Mouse (Mus musculus) MEL (cell line): Measurements from ENCODE around the gene Hist1h1t. TPM values are rescaled to one million over a fixed set of nuclear protein-coding genes. Genes with fewer than 3 reads are reported as not detected.

ENCODE experiments used
- DNase-seq: peaks from one replicate; pipeline ENCODE4 v3.0.0; 2011; ENCODE audit warnings: low read depth, low spot score
- H3K27ac ChIP-seq: 2 replicates; pipeline ENCODE4 v1.5.1; 2012; ENCODE audit warnings: low read depth, mild to moderate bottlenecking, control low read depth, low read length, moderate library complexity; ENCODE audit not compliant: control insufficient read depth
- H3K27me3 ChIP-seq, 2 experiments: fragments of 150-350 bp in 1 of 2; sonication (generic) in 1 of 2; 2 replicates each; pipeline ENCODE4 v1.6.1; 2012; ENCODE audit warnings: low read length in 2 of 2, mild to moderate bottlenecking in 2 of 2, improper control_type of control experiment in 1 of 2, moderate library complexity in 1 of 2; ENCODE audit not compliant: insufficient read depth in 2 of 2, control insufficient read depth in 1 of 2
- H3K36me3 ChIP-seq, 2 experiments: 2 replicates each; pipeline ENCODE4 v1.6.1; 2012 to 2014; ENCODE audit warnings: low read length in 2 of 2, improper control_type of control experiment in 1 of 2, inconsistent platforms in 1 of 2, mild to moderate bottlenecking in 1 of 2; ENCODE audit not compliant: insufficient read depth in 2 of 2, control insufficient read depth in 1 of 2
- H3K4me1 ChIP-seq, 2 experiments: fragments of 150-350 bp in 1 of 2; sonication (generic) in 1 of 2; 2 replicates each; pipeline ENCODE4 v1.6.1; 2012; ENCODE audit warnings: low read length in 2 of 2, improper control_type of control experiment in 1 of 2, mild to moderate bottlenecking in 1 of 2; ENCODE audit not compliant: insufficient read depth in 2 of 2, control insufficient read depth in 1 of 2
- H3K4me3 ChIP-seq, 2 experiments: fragments of 150-350 bp in 1 of 2; sonication (generic) in 1 of 2; 2 replicates each; pipeline ENCODE4 v1.5.1; 2012; ENCODE audit warnings: low read depth in 2 of 2, low read length in 2 of 2, mild to moderate bottlenecking in 2 of 2, moderate library complexity in 2 of 2, control low read depth in 1 of 2, improper control_type of control experiment in 1 of 2; ENCODE audit not compliant: control insufficient read depth in 1 of 2, insufficient read depth in 1 of 2
- H3K79me2 ChIP-seq: 2 replicates; pipeline ENCODE4 v1.6.1; 2012; ENCODE audit warnings: mild to moderate bottlenecking, low read length, moderate library complexity; ENCODE audit not compliant: control insufficient read depth, poor library complexity, insufficient read depth
- H3K9ac ChIP-seq: 2 replicates; pipeline ENCODE4 v1.6.1; 2012; ENCODE audit warnings: low read depth, mild to moderate bottlenecking, control low read depth, low read length, moderate library complexity; ENCODE audit not compliant: control insufficient read depth, poor library complexity, severe bottlenecking
- H3K9me3 ChIP-seq: fragments of 150-350 bp; sonication (generic); replicated peaks from 2 replicates; pipeline ENCODE4 v1.6.1; 2012; ENCODE audit warnings: mild to moderate bottlenecking, low read length, improper control_type of control experiment, moderate library complexity; ENCODE audit not compliant: insufficient read depth
- BHLHE40 ChIP-seq: IDR thresholded peaks from 2 replicates; pipeline ENCODE4 v1.6.1; 2012; ENCODE audit warnings: low read depth, mild to moderate bottlenecking, inconsistent platforms, low read length, improper control_type of control experiment, borderline replicate concordance
- CHD2 ChIP-seq: IDR thresholded peaks from 2 replicates; pipeline ENCODE4 v1.6.1; 2011; ENCODE audit warnings: low read length, improper control_type of control experiment
- CTCF ChIP-seq, 3 experiments: IDR thresholded peaks in 2 of 3; conservative IDR thresholded peaks in 1 of 3; 2 replicates each; pipeline ENCODE4 v1.5.1; 2011 to 2012; ENCODE audit warnings: low read length in 3 of 3, low read depth in 2 of 3, mild to moderate bottlenecking in 2 of 3, improper control_type of control experiment in 1 of 3, inconsistent platforms in 1 of 3, mixed read lengths in 1 of 3, moderate library complexity in 1 of 3; ENCODE audit not compliant: control insufficient read depth in 1 of 3, insufficient read depth in 1 of 3, poor library complexity in 1 of 3, severe bottlenecking in 1 of 3
- E2F4 ChIP-seq: IDR thresholded peaks from 2 replicates; pipeline ENCODE4 v1.6.1; 2011; ENCODE audit warnings: low read depth, low read length, improper control_type of control experiment, borderline replicate concordance
- ELF1 ChIP-seq: IDR thresholded peaks from 2 replicates; pipeline ENCODE4 v1.6.1; 2014; ENCODE audit warnings: low read depth, mild to moderate bottlenecking, inconsistent platforms, low read length, improper control_type of control experiment, moderate library complexity
- EP300 ChIP-seq, 2 experiments: IDR thresholded peaks; 2 replicates each; pipeline ENCODE4 v1.6.1; 2011; ENCODE audit warnings: improper control_type of control experiment in 2 of 2, low read length in 2 of 2, low read depth in 1 of 2, mild to moderate bottlenecking in 1 of 2
- GABPA ChIP-seq: IDR thresholded peaks from 2 replicates; pipeline ENCODE4 v1.6.1; 2012; ENCODE audit warnings: low read depth, mild to moderate bottlenecking, inconsistent platforms, low read length, improper control_type of control experiment, moderate library complexity
- GATA1 ChIP-seq: IDR thresholded peaks from 2 replicates; pipeline ENCODE4 v1.6.1; 2011; ENCODE audit warnings: low read depth, low read length, improper control_type of control experiment
- HCFC1 ChIP-seq: IDR thresholded peaks from 2 replicates; pipeline ENCODE4 v1.6.1; 2012; ENCODE audit warnings: low read depth, mild to moderate bottlenecking, inconsistent platforms, low read length, improper control_type of control experiment, moderate library complexity
- JUND ChIP-seq: IDR thresholded peaks from 2 replicates; pipeline ENCODE4 v1.6.1; 2011; ENCODE audit warnings: low read depth, mild to moderate bottlenecking, improper control_type of control experiment, low read length
- KAT2A ChIP-seq: conservative IDR thresholded peaks from 2 replicates; pipeline ENCODE4 v1.6.1; 2012; ENCODE audit warnings: low read depth, low read length, improper control_type of control experiment, inconsistent platforms
- MAFK ChIP-seq: IDR thresholded peaks from 2 replicates; pipeline ENCODE4 v1.6.1; 2011; ENCODE audit warnings: low read depth, mild to moderate bottlenecking, low read length, improper control_type of control experiment, borderline replicate concordance
- MAX ChIP-seq: IDR thresholded peaks from 2 replicates; pipeline ENCODE4 v1.6.1; 2011; ENCODE audit warnings: low read length, improper control_type of control experiment
- MAZ ChIP-seq: IDR thresholded peaks from 2 replicates; pipeline ENCODE4 v1.6.1; 2012; ENCODE audit warnings: low read depth, mild to moderate bottlenecking, inconsistent platforms, low read length, improper control_type of control experiment
- MXI1 ChIP-seq: IDR thresholded peaks from 2 replicates; pipeline ENCODE4 v1.6.1; 2011; ENCODE audit warnings: mild to moderate bottlenecking, low read depth, low read length, improper control_type of control experiment
- MYB ChIP-seq: IDR thresholded peaks from 2 replicates; pipeline ENCODE4 v1.6.1; 2011; ENCODE audit warnings: mild to moderate bottlenecking, low read depth, low read length, improper control_type of control experiment
- NRF1 ChIP-seq: IDR thresholded peaks from 2 replicates; pipeline ENCODE4 v1.6.1; 2014; ENCODE audit warnings: low read depth, mild to moderate bottlenecking, inconsistent platforms, low read length, improper control_type of control experiment, moderate library complexity; ENCODE audit not compliant: poor library complexity, insufficient read depth, severe bottlenecking
- POLR2A ChIP-seq, 2 experiments: IDR thresholded peaks; 2 replicates each; pipeline ENCODE4 v1.6.1; 2011 to 2012; ENCODE audit warnings: low read length in 2 of 2, mild to moderate bottlenecking in 2 of 2, control low read depth in 1 of 2, improper control_type of control experiment in 1 of 2, low read depth in 1 of 2, moderate library complexity in 1 of 2; ENCODE audit not compliant: control insufficient read depth in 1 of 2, insufficient read depth in 1 of 2, poor library complexity in 1 of 2
- POLR2AphosphoS2 ChIP-seq: IDR thresholded peaks from 2 replicates; pipeline ENCODE4 v1.6.1; 2011; ENCODE audit warnings: low read length, improper control_type of control experiment
- RAD21 ChIP-seq: IDR thresholded peaks from 2 replicates; pipeline ENCODE4 v1.6.1; 2011; ENCODE audit warnings: mild to moderate bottlenecking, low read depth, low read length, improper control_type of control experiment
- SIN3A ChIP-seq: IDR thresholded peaks from 2 replicates; pipeline ENCODE4 v1.6.1; 2012; ENCODE audit warnings: low read length, improper control_type of control experiment, inconsistent platforms
- SMC3 ChIP-seq: IDR thresholded peaks from 2 replicates; pipeline ENCODE4 v1.6.1; 2011; ENCODE audit warnings: low read depth, low read length, improper control_type of control experiment
- TBP ChIP-seq: IDR thresholded peaks from 2 replicates; pipeline ENCODE4 v1.8.0; 2011; ENCODE audit warnings: low read depth, low read length, improper control_type of control experiment
- UBTF ChIP-seq: IDR thresholded peaks from 2 replicates; pipeline ENCODE4 v1.6.1; 2012; ENCODE audit warnings: low read depth, mild to moderate bottlenecking, inconsistent platforms, low read length, improper control_type of control experiment, moderate library complexity, borderline replicate concordance; ENCODE audit not compliant: insufficient read depth
- USF1 ChIP-seq: IDR thresholded peaks from 2 replicates; pipeline ENCODE4 v1.6.1; 2014; ENCODE audit warnings: low read depth, mild to moderate bottlenecking, inconsistent platforms, low read length, improper control_type of control experiment, moderate library complexity
- ZC3H11A ChIP-seq: IDR thresholded peaks from 2 replicates; pipeline ENCODE4 v1.6.1; 2012; ENCODE audit warnings: low read depth, mild to moderate bottlenecking, inconsistent platforms, low read length, improper control_type of control experiment
- ZKSCAN1 ChIP-seq: IDR thresholded peaks from 2 replicates; pipeline ENCODE4 v1.6.1; 2012; ENCODE audit warnings: low read depth, mild to moderate bottlenecking, inconsistent platforms, low read length, improper control_type of control experiment, moderate library complexity
- polyA plus RNA-seq, 2 experiments: library from polyadenylated mRNA; stranded (reverse) in 1 of 2; unstranded in 1 of 2; fragments of >175 nt in 1 of 2; fragments of >200 nt in 1 of 2; gene quantifications; 2 replicates each; pipeline versions ENCODE4 v1.2.1 to v1.2.4; 2012; ENCODE audit warnings: low replicate concordance in 2 of 2, low read depth in 1 of 2; ENCODE audit not compliant: insufficient read length in 2 of 2, insufficient read depth in 1 of 2, missing spikeins in 1 of 2
- total RNA-seq: library from RNA; depleted of rRNA; stranded (reverse); fragments of 300-350 nt; gene quantifications from 2 replicates; pipeline ENCODE4 v1.2.3, GENCODE M21; 2012

Hist1h1t gene
- total and polyA plus RNA-seq, 3 experiments, result 2.7 TPM; not detected in 2

GRCm38 (mm10) chr13:23696061-23696474 lies 454 bp downstream of the Hist1h1t start:
- TF ChIP-seq HCFC1 (no peak), SIN3A (no peak), TBP (peak; percentile 57), NRF1 (no peak), CHD2 (no peak), ELF1 (no peak), MAZ (no peak), UBTF (peak; percentile 85; the same call in 1 of the 2 replicates), BHLHE40 (no peak), POLR2A (IDR thresholded peaks at IDR 0.05; ENCODE audit: control insufficient read depth in 1 of 2, insufficient read depth in 1 of 2, low read depth in 1 of 2, low read length in 2 of 2, poor library complexity in 1 of 2) (peak; percentile 44 to 46; a peak in 1 of 4 replicates), CTCF (IDR thresholded peaks at IDR 0.05 in 2 of 3, conservative IDR thresholded peaks at IDR 0.05 in 1 of 3; ENCODE audit: control insufficient read depth in 1 of 3, insufficient read depth in 1 of 3, low read depth in 2 of 3, low read length in 3 of 3, poor library complexity in 1 of 3, severe bottlenecking in 1 of 3) (no peak), GABPA (no peak), EP300 (IDR thresholded peaks at IDR 0.05; ENCODE audit: low read depth in 1 of 2, low read length in 2 of 2) (no peak)
- Histone ChIP-seq H3K27ac (peak overlapping the region; percentile 92), H3K36me3 (peaks cover 0 to 39% of the 10 kb centered on the region in 2 experiments; a peak in 2 of 4 replicates), H3K9me3 (no peaks in the 10 kb centered on the region), H3K9ac (peak overlapping the region; percentile 65), H3K4me1 (peaks cover 0 to 24% of the 10 kb centered on the region in 2 experiments; a peak in 2 of 4 replicates), H3K27me3 (no peaks in the 10 kb centered on the region), H3K79me2 (no peaks in the 10 kb centered on the region; the same call in 1 of the 2 replicates), H3K4me3 (peak overlapping the region; percentile 12 to 19)
- peak; percentile 95 for DNase-seq

DNA sequence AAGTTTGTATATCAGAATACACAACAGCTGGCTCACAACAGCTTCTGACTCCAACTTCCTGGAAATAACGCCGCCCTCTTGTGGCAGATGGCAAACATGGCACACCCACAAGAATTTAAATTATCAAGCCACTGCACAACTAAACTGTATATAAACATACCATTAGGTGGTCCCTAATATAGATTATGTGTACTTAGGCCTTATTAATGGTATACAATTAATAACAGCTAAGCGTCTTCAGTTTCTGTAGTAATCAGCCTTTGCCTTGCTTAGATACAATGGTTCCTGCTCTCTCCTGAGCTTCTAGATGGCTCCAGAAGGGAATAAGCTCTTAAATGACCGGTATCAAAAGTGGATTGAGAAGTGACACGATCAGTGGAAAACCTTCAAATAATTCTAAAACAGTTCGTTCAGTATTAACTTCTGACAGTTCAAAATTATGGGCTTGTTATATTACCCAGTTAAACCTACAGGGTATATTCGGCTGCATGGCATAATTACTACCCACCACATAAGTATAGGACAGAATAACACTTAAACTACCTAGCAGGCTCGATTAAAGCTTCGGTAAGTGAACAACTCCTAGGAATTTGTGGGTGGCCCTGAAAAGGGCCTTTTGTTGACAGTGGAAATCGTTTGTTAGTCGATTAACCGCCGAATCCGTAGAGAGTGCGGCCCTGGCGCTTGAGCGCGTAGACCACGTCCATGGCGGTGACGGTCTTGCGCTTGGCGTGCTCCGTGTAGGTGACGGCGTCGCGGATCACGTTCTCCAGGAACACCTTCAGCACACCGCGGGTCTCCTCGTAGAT lies 2.1 kb downstream of the Hist1h1t start:
- no peaks in the 10 kb centered on the region for H3K27me3 ChIP-seq
- DNase-seq, result peak; percentile 96
- no peaks in the 10 kb centered on the region; the same call in 1 of the 2 replicates for H3K79me2 ChIP-seq
- H3K9me3 ChIP-seq, result no peaks in the 10 kb centered on the region
- H3K4me1 ChIP-seq, result peaks cover 0 to 28% of the 10 kb centered on the region in 2 experiments; a peak in 2 of 4 replicates
- peaks cover 0 to 43% of the 10 kb centered on the region in 2 experiments; a peak in 2 of 4 replicates for H3K36me3 ChIP-seq
- peak overlapping the region; percentile 95 for H3K27ac ChIP-seq
- H3K4me3 ChIP-seq, result peak overlapping the region; percentile 0 to 36; a peak in 3 of 4 replicates
- peak overlapping the region; percentile 65 for H3K9ac ChIP-seq
- no peak for TF ChIP-seq MAFK
- TF ChIP-seq MYB, result no peak
- TF ChIP-seq GATA1, result no peak
- peak in 2 of 3 experiments; percentile 66 to 86; a peak in 4 of 6 replicates for TF ChIP-seq CTCF (IDR thresholded peaks at IDR 0.05 in 2 of 3, conservative IDR thresholded peaks at IDR 0.05 in 1 of 3; ENCODE audit: control insufficient read depth in 1 of 3, insufficient read depth in 1 of 3, low read depth in 2 of 3, low read length in 3 of 3, poor library complexity in 1 of 3, severe bottlenecking in 1 of 3)
- TF ChIP-seq GABPA, result no peak
- no peak for TF ChIP-seq JUND
- TF ChIP-seq RAD21, result no peak
- TF ChIP-seq SMC3, result no peak
- TF ChIP-seq TBP, result peak; percentile 21; the same call in 1 of the 2 replicates
- no peak for TF ChIP-seq ZC3H11A
- no peak for TF ChIP-seq E2F4
- no peak for TF ChIP-seq POLR2AphosphoS2
- no peak for TF ChIP-seq KAT2A
- TF ChIP-seq UBTF, result peak; percentile 97
- no peak for TF ChIP-seq MXI1
- TF ChIP-seq BHLHE40, result no peak
- no peak for TF ChIP-seq EP300 (IDR thresholded peaks at IDR 0.05; ENCODE audit: low read depth in 1 of 2, low read length in 2 of 2)
- no peak for TF ChIP-seq USF1
- TF ChIP-seq SIN3A, result no peak
- no peak for TF ChIP-seq ELF1
- TF ChIP-seq POLR2A (IDR thresholded peaks at IDR 0.05; ENCODE audit: control insufficient read depth in 1 of 2, insufficient read depth in 1 of 2, low read depth in 1 of 2, low read length in 2 of 2, poor library complexity in 1 of 2), result peak in 1 of 2 experiments; percentile 99; a peak in 1 of 4 replicates
- TF ChIP-seq ZKSCAN1, result no peak
- no peak for TF ChIP-seq MAX
